Mouse (Mus musculus) intestine, embryonic 15.5 days (tissue): ENCODE measurements around the gene Mfsd4b1. TPM values are rescaled to one million over a fixed set of nuclear protein-coding genes. Genes with fewer than 3 reads are reported as not detected.
A peak's percentile ranks its signal among the peaks of the same experiment; 100 is the strongest.
"Not testable (repeated sequence)": the region's sequence is repeated elsewhere in the genome, so short reads cannot be mapped to it uniquely, and the experiment has no call there.

Experiments used
- ATAC-seq: fragments of 200-750 bp; cut with Nextera tagmentation; 2 replicates; pipeline ENCODE4 v1.8.0; 2017; ENCODE audit warnings: moderate TSS enrichment, moderate library complexity
- H3K27ac ChIP-seq: fragments of 300-500 bp; sonication (generic); 2 replicates; pipeline ENCODE4 v1.5.1; 2015; ENCODE audit warnings: mild to moderate bottlenecking, inconsistent platforms
- H3K27me3 ChIP-seq: fragments of 300-500 bp; sonication (generic); replicated peaks from 2 replicates; pipeline ENCODE4 v1.6.1; 2015; ENCODE audit warnings: inconsistent platforms
- H3K36me3 ChIP-seq: fragments of 300-500 bp; sonication (generic); 2 replicates; pipeline ENCODE4 v1.6.1; 2015; ENCODE audit warnings: inconsistent platforms
- H3K4me1 ChIP-seq: fragments of 300-500 bp; sonication (generic); replicated peaks from 2 replicates; pipeline ENCODE4 v1.6.1; 2015; ENCODE audit warnings: inconsistent platforms
- H3K4me2 ChIP-seq: fragments of 300-500 bp; sonication (generic); replicated peaks from 2 replicates; pipeline ENCODE4 v1.6.1; 2015; ENCODE audit warnings: mild to moderate bottlenecking, inconsistent platforms
- H3K4me3 ChIP-seq: fragments of 300-500 bp; sonication (generic); replicated peaks from 2 replicates; pipeline ENCODE4 v1.5.1; 2015; ENCODE audit warnings: inconsistent platforms
- H3K9ac ChIP-seq: fragments of 300-500 bp; sonication (generic); 2 replicates; pipeline ENCODE4 v1.6.1; 2015; ENCODE audit warnings: inconsistent platforms
- H3K9me3 ChIP-seq: fragments of 300-500 bp; sonication (generic); 2 replicates; pipeline ENCODE4 v1.6.1; 2016; ENCODE audit warnings: inconsistent platforms
- WGBS: fragments of 180-500 bp; shearing (Covaris S2); methylation state at CpG from one replicate; pipeline ENCODE4 v1.1.7; 2015; 5-methylcytosine and 5-hydroxymethylcytosine counted together
- polyA plus RNA-seq: library from polyadenylated mRNA; unstranded; fragments of >200 nt; fragmentation: Nextera tagmentation; extraction: Ambion mirVana; gene quantifications from 2 replicates; pipeline ENCODE4 v1.2.1, GENCODE M21; 2015

Mfsd4b1 gene
- polyA plus RNA-seq, 1 experiment from 2014 or later = 0.90 TPM

DNA sequence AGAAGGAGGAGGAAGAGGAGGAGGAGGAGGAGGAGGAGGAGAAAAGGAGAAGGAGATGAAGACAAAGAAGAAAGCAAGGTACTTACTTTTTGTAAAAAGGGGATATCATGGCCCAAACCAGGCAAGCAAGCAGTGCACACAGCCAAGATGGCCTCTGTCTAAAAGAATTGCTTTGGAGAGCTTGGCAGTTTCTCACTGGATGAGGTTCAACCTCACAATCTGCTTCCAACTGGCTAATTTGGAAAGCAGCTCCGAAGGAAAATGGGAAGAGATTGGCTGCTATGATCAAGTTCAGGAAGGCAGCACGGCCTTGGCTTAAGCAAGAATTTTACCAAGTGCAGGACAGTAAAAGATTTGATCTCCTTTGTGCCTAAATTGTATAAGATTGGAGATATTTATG lies 4.5 kb upstream of the Mfsd4b1 start:
- no peak overlapping the region for H3K4me3 ChIP-seq
- H3K27ac ChIP-seq = no peak overlapping the region
- H3K27me3 ChIP-seq = no peaks in the 10 kb centered on the region
- peaks cover 3% of the 10 kb centered on the region; the same call in 1 of the 2 replicates for H3K4me1 ChIP-seq
- no peak overlapping the region for H3K9ac ChIP-seq
- ATAC-seq = no peak
- WGBS = 91% methylated on average over 2 of the region's 2 CpGs
- H3K36me3 ChIP-seq = no peaks in the 10 kb centered on the region
- no peaks in the 10 kb centered on the region for H3K9me3 ChIP-seq
- no peak overlapping the region for H3K4me2 ChIP-seq

- no peak for ATAC-seq
- H3K4me2 ChIP-seq = no peak overlapping the region
- WGBS = 84% methylated on average over 8 of the region's 8 CpGs
- peaks cover 3% of the 10 kb centered on the region; the same call in 1 of the 2 replicates for H3K4me1 ChIP-seq
- no peak overlapping the region for H3K9ac ChIP-seq
- no peak overlapping the region for H3K27ac ChIP-seq
- H3K9me3 ChIP-seq = no peaks in the 10 kb centered on the region
- H3K27me3 ChIP-seq = no peaks in the 10 kb centered on the region
- H3K36me3 ChIP-seq = no peaks in the 10 kb centered on the region
- no peak overlapping the region for H3K4me3 ChIP-seq
These were observed 3.0 kb upstream of the Mfsd4b1 start for GRCm38 (mm10) chr10:40028091-40028490.

DNA sequence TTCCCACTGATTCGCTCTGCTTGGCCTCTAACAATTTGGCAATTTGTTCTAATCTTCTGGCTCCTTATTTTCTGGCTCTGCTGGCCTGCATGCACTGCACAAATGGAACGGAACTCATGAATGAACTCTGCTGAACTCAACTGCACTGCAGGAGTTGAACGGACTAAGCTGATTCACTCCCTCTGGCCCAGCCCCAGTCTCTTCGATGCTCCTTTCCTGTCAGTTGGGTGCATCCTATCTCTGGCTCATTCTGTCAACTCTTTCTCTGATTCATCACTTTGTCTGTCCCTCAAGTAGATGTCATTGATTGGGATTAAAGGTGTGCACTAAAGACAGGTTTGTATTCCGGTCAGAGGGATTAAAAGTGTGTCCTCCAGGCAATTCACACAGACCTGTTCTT lies 1.5 kb upstream of the Mfsd4b1 start:
- Histone ChIP-seq H3K9ac (no peak overlapping the region), H3K4me2 (no peak overlapping the region), H3K27me3 (no peaks in the 10 kb centered on the region), H3K27ac (no peak overlapping the region), H3K4me1 (peaks cover 3% of the 10 kb centered on the region; the same call in 1 of the 2 replicates), H3K4me3 (no peak overlapping the region), H3K9me3 (no peaks in the 10 kb centered on the region), H3K36me3 (no peaks in the 10 kb centered on the region)
- ATAC-seq = no peak
- 93% methylated on average over 5 of the region's 5 CpGs for WGBS

DNA sequence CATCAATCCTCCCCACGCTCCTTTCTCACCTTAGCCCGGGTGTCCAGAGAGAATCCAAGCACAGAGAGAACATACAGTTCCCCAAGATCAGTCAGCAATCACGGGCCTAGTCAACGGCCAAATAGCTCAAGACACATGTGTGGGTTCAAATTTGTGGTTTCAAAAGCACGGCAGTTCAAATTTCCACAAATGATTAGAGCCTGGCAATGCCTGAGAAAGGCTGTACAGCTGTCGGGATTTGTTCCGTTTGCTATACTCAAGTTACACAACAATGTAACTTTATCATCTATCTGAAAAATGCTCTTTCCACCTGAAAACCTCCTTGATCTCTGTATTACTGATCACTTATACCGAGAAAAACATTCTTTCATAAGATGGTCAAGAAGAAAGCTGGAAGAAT lies 492 bp upstream of the Mfsd4b1 start:
- Histone ChIP-seq H3K4me2 (peak overlapping the region; percentile 93), H3K9me3 (no peaks in the 10 kb centered on the region), H3K4me1 (peaks cover 3% of the 10 kb centered on the region; the same call in 1 of the 2 replicates), H3K9ac (no peak overlapping the region), H3K36me3 (no peaks in the 10 kb centered on the region), H3K4me3 (peak overlapping the region; percentile 61), H3K27me3 (no peaks in the 10 kb centered on the region), H3K27ac (0 out of 2 replicates have a peak overlapping the region, but pooled peaks have one; percentile 32)
- ATAC-seq = no peak
- 61% methylated on average over 8 of the region's 8 CpGs for WGBS

DNA sequence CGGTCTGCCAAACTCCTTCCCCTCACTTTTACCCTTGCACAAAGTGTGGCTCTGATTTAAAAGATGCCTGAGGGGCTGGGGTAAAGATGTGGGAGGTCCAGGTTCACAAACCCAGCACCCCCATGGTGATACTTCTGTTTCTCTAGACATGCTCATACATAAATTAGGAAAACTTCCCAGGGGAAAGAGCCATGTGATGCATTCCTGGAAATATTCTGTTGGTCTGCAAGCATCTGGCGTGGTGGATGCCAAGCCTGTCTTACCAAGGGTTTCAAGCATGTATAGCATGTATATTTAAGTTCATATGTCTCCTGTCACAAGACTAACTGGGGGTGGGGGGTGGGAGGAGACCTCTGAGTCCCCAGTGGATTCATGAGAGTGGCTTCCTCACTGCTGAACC lies 4.7 kb downstream of the Mfsd4b1 start:
- WGBS = 75% methylated on average over 2 of the region's 2 CpGs
- H3K4me3 ChIP-seq = no peak overlapping the region
- no peaks in the 10 kb centered on the region for H3K27me3 ChIP-seq
- H3K27ac ChIP-seq = no peak overlapping the region
- no peaks in the 10 kb centered on the region for H3K36me3 ChIP-seq
- ATAC-seq = no peak
- H3K4me1 ChIP-seq = peaks cover 2% of the 10 kb centered on the region; the same call in 1 of the 2 replicates
- no peak overlapping the region for H3K4me2 ChIP-seq
- no peak overlapping the region for H3K9ac ChIP-seq
- H3K9me3 ChIP-seq = no peaks in the 10 kb centered on the region

GRCm38 (mm10) chr10:40019492-40019891 lies 5.6 kb downstream of the Mfsd4b1 start:
- no peak overlapping the region for H3K27ac ChIP-seq
- no peaks in the 10 kb centered on the region for H3K4me1 ChIP-seq
- no peak overlapping the region for H3K9ac ChIP-seq
- no peak overlapping the region for H3K4me2 ChIP-seq
- H3K36me3 ChIP-seq = no peaks in the 10 kb centered on the region
- 42% methylated on average over 3 of the region's 3 CpGs for WGBS
- H3K27me3 ChIP-seq = no peaks in the 10 kb centered on the region
- no peak overlapping the region for H3K4me3 ChIP-seq
- ATAC-seq = no peak
- no peaks in the 10 kb centered on the region for H3K9me3 ChIP-seq

DNA sequence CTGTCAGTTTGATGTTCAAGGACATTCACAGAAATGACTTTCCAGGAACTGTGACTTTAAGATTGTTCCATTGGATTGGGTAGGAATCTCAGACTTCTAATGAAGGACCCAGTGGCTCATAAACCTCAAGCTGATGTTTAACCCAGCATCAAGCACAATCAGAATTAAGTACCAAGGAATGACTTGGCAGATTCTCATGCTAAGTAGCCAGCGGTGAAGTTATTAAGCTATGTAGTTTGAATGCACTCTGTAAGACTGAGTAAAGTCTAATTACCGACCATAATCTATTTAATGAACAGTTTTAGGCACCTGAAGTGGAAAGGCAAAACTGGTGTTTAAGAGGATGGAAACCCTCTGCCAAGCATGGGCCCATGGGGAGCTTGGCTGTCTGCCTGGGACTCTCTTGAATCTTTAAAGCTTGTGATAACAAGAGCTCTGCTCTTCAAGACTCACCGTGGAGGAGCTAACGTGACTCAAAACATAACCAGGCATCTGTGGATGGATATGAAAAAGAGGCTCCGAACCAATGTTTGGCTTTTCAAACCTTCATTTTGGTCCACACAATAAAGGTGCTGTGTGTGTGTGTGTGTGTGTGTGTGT lies 6.7 kb downstream of the Mfsd4b1 start:
- no peak for ATAC-seq
- WGBS = 82% methylated on average over 5 of the region's 5 CpGs
- no peak overlapping the region for H3K27ac ChIP-seq

GRCm38 (mm10) chr10:40009591-40009990 lies 15.5 kb downstream of the Mfsd4b1 start:
- 81% methylated on average over 11 of the region's 11 CpGs for WGBS
- no peak for ATAC-seq

More for the DNA sequence above, 6.7 kb downstream of the Mfsd4b1 start:
- Histone ChIP-seq H3K9ac (no peak overlapping the region), H3K4me2 (no peak overlapping the region), H3K4me3 (no peak overlapping the region), H3K4me1 (no peaks in the 10 kb centered on the region), H3K36me3 (no peaks in the 10 kb centered on the region), H3K27me3 (no peaks in the 10 kb centered on the region), H3K9me3 (no peaks in the 10 kb centered on the region)

GRCm38 (mm10) chr10:40008847-40009246 lies 16.2 kb downstream of the Mfsd4b1 start:
- ATAC-seq, H3K27ac ChIP-seq, H3K36me3 ChIP-seq, H3K4me1 ChIP-seq, H3K4me3 ChIP-seq, H3K9ac ChIP-seq, H3K4me2 ChIP-seq, H3K9me3 ChIP-seq, H3K27me3 ChIP-seq: not testable (repeated sequence)
- WGBS = 66% methylated on average over 4 of the region's 4 CpGs

More at GRCm38 (mm10) chr10:40009591-40009990, 15.5 kb downstream of the Mfsd4b1 start:
- Histone ChIP-seq H3K27me3 (no peaks in the 10 kb centered on the region), H3K27ac (no peak overlapping the region), H3K9me3 (no peaks in the 10 kb centered on the region), H3K4me3 (no peak overlapping the region), H3K36me3 (no peaks in the 10 kb centered on the region), H3K9ac (no peak overlapping the region), H3K4me1 (no peaks in the 10 kb centered on the region), H3K4me2 (no peak overlapping the region)

DNA sequence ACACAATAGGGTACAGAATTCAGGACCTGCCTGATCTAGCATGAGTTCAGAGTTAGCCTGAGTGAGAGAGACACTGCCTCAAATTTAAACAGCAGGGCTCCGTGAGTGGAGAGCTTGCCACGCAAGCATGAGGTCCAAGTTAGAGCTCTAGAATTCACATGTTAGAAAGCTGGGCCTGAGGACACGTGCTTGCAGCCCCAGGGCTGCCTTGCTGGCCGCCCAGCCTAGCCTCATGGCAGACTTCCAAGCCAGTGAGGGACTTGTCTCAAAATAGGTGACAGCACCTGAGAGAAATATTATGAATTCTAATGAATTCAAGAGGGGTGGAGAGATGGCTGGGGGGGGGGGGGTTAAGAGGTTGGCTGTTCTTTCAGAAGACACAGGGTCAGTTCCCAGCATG lies 17.1 kb downstream of the Mfsd4b1 start:
- Histone ChIP-seq H3K4me2 (no peak overlapping the region), H3K9ac (no peak overlapping the region), H3K27me3 (no peaks in the 10 kb centered on the region), H3K27ac (no peak overlapping the region), H3K4me1 (no peaks in the 10 kb centered on the region), H3K36me3 (no peaks in the 10 kb centered on the region), H3K9me3 (no peaks in the 10 kb centered on the region), H3K4me3 (no peak overlapping the region)
- no peak for ATAC-seq
- WGBS = 87% methylated on average over 4 of the region's 4 CpGs

DNA sequence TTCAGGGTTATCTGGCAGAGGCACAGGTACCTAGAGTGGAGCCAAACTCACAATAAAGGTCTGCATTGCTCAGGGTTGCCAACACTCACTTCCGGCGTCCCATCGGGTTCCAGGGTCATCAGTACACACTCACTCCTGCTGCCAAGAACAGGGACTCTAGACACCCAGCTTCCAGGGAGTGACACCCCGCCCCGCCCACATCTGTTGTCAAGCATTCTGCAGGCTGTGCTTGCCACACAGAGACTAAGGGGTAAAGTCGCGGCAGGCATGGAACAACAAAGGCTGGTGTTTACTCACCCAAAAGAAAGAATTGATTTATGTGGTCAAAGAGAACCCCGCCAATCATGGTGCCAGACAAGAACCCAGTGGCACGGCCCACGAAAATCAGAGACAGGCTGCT lies 18.1 kb downstream of the Mfsd4b1 start:
- no peaks in the 10 kb centered on the region for H3K27me3 ChIP-seq
- no peak overlapping the region for H3K27ac ChIP-seq
- H3K36me3 ChIP-seq = no peaks in the 10 kb centered on the region
- no peaks in the 10 kb centered on the region for H3K9me3 ChIP-seq
- no peak for ATAC-seq
- WGBS = 70% methylated on average over 10 of the region's 10 CpGs
- no peak overlapping the region for H3K4me3 ChIP-seq
- H3K4me1 ChIP-seq = no peaks in the 10 kb centered on the region
- no peak overlapping the region for H3K4me2 ChIP-seq
- no peak overlapping the region for H3K9ac ChIP-seq

DNA sequence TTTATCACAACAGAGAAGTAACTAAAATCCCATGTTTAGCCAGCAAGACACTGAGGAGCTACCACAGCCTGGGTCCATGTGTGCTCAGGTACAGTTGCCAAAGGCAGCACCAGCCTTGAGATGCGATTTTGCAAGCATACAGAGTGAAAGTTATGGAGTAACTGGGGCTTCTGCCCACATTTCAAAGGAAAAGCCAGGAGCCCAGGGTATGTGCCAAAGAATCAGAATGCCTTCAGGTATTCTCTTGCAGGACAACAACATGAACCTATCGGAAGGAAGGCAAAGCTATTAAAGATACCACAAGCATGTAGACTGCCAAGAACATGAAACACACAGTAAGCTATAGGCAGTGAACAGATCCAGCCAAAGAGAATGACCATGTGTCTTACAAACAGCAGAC lies 24.3 kb downstream of the Mfsd4b1 start:
- Histone ChIP-seq H3K27ac (no peak overlapping the region), H3K9ac (no peak overlapping the region), H3K4me3 (no peak overlapping the region), H3K4me2 (no peak overlapping the region), H3K9me3 (no peaks in the 10 kb centered on the region), H3K4me1 (no peaks in the 10 kb centered on the region), H3K36me3 (no peaks in the 10 kb centered on the region), H3K27me3 (no peaks in the 10 kb centered on the region)
- ATAC-seq = no peak
- 89% methylated on average over 2 of the region's 2 CpGs for WGBS

DNA sequence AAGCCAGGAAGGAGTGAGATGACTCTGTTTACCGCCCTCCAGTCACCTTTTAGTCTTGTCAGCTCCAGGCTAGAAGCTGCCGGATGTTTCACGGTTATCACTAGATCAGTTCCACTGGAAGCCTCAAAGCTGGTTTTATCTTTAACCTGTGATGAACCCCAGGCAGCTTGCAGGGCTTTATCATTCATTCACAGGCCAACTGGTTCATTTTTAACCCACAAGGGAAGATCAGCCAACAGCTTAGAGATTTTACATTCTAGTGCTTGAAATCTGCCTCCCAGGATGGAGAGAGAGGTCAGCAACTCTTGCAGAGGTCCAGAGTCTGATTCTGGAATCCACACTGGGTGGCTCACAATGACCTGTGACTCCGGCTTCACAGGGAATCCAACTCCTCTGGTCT lies 33.9 kb downstream of the Mfsd4b1 start:
- H3K36me3 ChIP-seq = no peaks in the 10 kb centered on the region
- no peak overlapping the region for H3K9ac ChIP-seq
- WGBS = 47% methylated on average over 4 of the region's 4 CpGs
- no peak for ATAC-seq
- no peak overlapping the region for H3K27ac ChIP-seq
- H3K27me3 ChIP-seq = no peaks in the 10 kb centered on the region
- no peak overlapping the region for H3K4me2 ChIP-seq
- H3K4me1 ChIP-seq = no peaks in the 10 kb centered on the region
- no peaks in the 10 kb centered on the region for H3K9me3 ChIP-seq
- no peak overlapping the region for H3K4me3 ChIP-seq
